Mouse (Mus musculus) lung, adult 18-20 months (tissue): ENCODE results near the gene Rorc.
A peak's percentile ranks its signal among the peaks of the same experiment; 100 is the strongest.

Experiments
- DNase-seq, 2 experiments: peaks; one replicate each; pipeline ENCODE4 v3.0.0; 2022; ENCODE audit warnings: mixed read lengths in 2 of 2

Rorc gene

DNA sequence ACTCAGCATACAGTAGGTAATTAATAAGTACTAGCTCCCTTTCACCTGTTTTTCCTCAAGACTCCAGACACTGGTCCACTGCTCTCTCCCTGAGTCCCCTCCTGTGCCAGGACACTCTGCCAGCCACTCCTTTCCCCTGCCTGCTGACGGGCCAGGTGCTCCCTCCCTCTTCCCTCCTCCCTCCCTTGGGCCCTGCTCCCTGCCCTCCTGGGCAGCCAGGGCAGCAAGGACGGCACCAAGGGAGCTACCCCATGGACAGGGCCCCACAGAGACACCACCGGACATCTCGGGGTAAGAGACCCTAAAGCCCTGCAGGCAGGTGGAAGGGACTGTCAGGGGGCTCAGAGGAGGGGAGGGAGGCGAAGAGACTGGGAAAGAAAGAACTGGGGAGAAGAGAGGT, at the start of gene Rorc:
TSS of gene Rorc (plus strand) at position 154 of the 400 bp plus-strand sequence.
- DNase-seq: peak; percentile 68 to 70

- peak in 1 of 2 experiments; percentile 35 for DNase-seq
These were observed 43.9 kb upstream of the Rorc start for GRCm38 (mm10) chr3:94328681-94329080.

DNA sequence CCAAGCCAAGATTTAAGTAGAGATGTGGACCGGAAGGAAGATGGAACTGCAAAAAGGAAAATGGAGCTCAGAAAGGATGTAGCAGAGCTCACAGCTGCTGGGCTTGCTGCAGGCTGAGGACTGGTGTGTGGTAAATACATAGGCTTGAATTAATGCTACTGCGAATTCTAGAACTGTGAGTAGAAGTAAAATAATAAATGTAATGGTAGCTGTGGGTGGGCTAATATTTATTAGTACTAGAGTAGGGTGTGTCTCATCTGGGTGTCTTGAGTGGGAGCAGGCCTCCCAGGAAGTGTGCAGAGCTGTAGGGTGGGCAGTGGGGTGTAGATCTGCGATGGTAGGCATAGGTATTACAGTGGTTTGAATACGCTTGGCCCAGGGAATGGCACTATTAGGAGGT, 38.2 kb upstream of the Rorc start:
- DNase-seq: no peak

DNA sequence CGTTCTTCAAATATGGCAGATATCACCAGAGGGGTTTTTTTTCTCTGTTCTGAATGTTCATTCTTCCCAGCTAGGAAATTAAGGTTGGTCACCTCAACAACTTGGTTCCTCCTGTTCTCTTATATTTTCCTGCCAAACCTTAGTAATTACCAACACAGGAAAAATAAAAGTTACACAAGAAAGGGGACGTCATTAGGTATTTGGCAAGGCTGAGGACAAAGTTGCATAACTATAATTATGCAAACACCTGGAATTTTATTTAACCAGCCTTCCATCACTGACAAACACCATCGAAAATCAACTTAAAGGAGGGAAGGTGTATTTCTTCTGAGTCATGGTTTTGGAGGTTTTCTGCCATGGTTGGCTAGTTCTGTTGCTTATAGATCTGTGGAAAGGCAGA, 34.1 kb upstream of the Rorc start:
- peak in 1 of 2 experiments; percentile 13 for DNase-seq

DNA sequence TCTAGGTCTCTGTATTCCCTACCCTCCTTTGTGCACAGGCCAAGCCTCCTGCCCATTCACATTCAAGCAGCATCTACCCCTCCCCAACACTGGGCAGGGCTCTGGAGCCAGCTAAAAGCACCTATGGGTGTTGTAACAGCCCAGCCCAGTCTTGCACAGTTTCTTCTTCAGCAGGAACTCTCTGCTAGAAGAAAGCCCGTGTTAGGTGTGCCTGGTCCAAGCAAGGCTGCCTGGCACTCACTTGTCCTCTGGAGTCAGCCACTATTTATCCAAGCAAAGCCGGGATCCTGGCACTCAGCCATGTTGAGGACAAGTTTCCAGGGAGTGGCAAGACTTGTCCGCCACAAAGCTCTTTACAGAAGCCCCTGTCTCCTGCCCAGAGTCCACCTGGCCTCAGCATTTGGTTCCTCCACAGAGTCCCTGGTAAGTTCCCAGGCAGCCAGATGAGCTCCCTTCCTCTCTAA, 30.6 kb upstream of the Rorc start, which contains the start of gene Them5:
TSS of gene Them5 (plus strand) at position 141 of the 464 bp plus-strand sequence.
- DNase-seq: peak; percentile 22 to 53

GRCm38 (mm10) chr3:94342552-94342951, 30.0 kb upstream of the Rorc start:
- DNase-seq: no peak

GRCm38 (mm10) chr3:94344182-94344581, 28.4 kb upstream of the Rorc start:
- DNase-seq: no peak

- no peak for DNase-seq
These were observed 27.7 kb upstream of the Rorc start for GRCm38 (mm10) chr3:94344897-94345296.

DNA sequence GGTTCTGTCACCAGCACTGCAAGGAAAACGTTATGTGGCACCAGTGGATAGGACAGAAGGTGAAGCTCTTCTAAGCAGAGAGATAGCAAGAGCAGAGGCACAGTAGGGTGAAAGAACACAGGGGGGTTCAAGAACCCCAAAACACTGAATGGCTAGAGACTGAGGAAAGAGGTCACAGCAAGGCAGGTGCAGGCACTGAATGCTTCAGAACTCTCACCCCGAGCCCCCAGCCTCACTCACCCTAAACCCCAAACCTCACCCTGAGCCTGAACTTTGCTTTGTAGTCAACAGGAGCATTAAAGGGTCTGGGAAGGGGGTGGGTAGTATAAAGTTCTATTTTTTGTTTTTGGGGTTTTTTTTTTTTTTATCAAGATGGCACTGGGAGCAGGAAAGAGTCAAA, 24.4 kb upstream of the Rorc start:
- no peak for DNase-seq

GRCm38 (mm10) chr3:94360812-94361211, 11.8 kb upstream of the Rorc start:
- DNase-seq: no peak

- DNase-seq: no peak
These were observed 10.5 kb upstream of the Rorc start, which contains the start of gene C2cd4d for GRCm38 (mm10) chr3:94362138-94362537. TSS of gene C2cd4d (plus strand) at chr3:94362438.

GRCm38 (mm10) chr3:94363291-94364153, 9.1 kb upstream of the Rorc start:
- peak in 1 of 2 experiments; percentile 44 for DNase-seq

- DNase-seq: no peak
These were observed 8.5 kb upstream of the Rorc start for GRCm38 (mm10) chr3:94364154-94364526.

DNA sequence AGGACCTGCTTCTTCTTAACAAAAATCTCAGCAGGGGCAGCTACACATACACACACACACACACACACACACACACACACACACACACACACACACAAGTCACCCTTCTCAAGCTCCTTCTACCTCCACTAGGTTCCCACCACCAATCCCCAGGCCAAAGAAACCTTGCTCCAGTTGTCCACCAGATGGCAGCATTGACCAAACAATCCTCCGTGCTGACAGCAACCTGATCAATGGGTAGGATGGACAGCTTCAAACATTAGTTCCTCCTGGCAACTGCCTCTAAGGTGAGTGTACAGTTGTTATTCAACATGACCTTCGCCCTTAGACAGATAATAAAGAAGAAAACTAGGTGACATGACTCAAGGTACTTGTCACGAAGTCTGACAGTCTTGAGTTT, 5.8 kb upstream of the Rorc start:
- peak; percentile 73 to 81 for DNase-seq

GRCm38 (mm10) chr3:94367511-94367910, 5.1 kb upstream of the Rorc start:
- DNase-seq: no peak

DNA sequence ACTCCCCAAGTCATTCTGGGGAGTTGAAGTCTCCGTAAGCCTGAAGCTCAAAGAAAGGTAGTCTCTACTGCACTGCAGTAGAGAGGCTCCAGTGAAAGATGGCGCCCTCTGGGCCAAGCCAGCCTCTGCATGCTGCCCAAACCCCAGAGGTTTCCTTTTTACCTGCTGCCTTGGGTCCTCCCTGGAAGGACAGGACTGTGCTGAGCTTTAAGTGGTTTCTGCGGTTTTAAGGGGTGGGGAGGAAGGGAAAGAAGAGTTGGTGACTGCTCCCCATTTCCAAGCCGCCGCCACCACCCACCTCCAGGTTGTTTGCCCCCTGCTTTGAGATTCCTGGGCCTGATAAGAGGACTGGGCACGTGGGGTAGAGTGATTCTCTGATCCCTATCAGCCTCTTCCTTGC, 4.0 kb upstream of the Rorc start:
- no peak for DNase-seq

DNA sequence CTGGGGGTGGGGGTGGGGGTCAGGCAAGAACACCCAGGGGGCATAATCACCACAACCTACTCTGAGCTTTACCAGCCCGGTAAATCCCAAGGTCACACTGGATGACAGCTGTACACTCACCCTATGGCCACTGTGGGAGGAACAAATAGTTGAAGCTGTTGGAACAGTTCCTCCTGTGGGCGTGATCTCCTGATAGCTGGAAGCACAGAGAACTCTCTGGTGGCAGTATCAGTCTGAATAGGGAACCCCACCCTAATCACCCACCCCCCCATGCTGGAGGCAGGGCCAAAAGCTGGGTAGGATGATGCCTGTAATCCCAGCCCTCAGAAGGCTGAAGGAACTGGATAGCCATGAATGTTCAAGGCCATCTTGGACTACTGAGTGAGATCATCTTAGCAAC, 2.9 kb upstream of the Rorc start:
- DNase-seq: no peak

GRCm38 (mm10) chr3:94371637-94372036, 957 bp upstream of the Rorc start:
- DNase-seq: peak; percentile 91 to 94

DNA sequence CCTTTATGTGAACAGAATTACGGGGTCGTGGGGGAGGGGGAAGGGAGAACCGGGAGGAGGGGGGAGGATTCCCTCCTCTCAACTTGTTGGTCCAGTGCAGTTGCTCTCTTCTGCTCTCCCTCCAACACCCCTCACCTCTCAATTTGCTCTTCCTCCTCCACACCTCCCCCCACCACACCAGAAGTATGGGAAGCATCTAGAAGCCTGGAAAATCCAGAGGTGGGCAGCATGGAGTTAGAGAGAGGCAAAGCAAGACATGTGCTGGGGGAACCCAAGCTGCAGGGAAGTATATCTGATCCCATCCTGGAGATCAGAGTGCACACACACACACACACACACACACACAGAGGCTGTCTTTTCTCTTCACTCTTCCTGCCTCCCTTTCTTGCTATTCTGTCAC, 556 bp upstream of the Rorc start:
- no peak for DNase-seq

GRCm38 (mm10) chr3:94373090-94373489, 496 bp downstream of the Rorc start:
- DNase-seq: peak in 1 of 2 experiments; percentile 27

GRCm38 (mm10) chr3:94373597-94374011, 1.0 kb downstream of the Rorc start:
- peak; percentile 33 for DNase-seq

DNA sequence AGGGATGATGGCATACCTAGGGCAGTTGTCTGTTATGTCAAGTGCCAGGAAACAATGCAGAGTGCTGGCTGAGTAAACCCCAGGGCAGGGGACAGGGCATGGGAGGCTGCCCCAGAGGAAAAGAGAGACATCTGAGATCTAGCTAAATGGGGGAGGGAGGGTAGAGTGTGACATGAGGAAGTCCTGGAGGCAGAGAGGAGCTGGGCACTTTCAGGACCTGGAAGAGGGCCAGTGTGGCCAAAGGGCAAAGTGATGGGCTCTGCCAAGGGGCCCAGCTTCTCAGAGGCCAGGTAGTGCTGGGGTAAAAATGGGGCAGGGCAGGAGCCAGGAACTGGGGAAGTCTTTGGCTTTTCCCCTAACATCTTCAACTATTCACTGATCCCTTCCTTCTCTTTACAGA, 2.0 kb downstream of the Rorc start:
- no peak for DNase-seq

DNA sequence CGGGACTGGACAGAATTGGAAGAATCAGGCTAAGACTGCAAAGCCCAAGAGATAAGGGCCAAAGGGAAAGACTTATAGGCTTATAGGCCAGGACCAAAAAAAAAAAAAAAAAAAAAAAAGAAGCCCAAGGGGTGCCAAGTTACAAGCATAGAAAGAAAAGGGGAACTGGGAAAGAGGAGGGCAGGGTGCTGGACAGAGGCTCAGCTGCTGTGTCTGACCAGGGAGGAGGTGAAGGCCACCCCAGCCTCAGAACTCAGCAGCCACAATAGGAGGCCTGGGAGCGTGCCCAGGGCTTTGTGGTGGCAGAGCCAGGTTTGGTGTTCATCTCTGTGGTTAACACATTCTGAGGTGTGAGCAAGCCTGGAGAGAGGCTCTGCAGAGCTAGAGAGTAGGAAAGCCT, 2.6 kb downstream of the Rorc start:
- no peak for DNase-seq

DNA sequence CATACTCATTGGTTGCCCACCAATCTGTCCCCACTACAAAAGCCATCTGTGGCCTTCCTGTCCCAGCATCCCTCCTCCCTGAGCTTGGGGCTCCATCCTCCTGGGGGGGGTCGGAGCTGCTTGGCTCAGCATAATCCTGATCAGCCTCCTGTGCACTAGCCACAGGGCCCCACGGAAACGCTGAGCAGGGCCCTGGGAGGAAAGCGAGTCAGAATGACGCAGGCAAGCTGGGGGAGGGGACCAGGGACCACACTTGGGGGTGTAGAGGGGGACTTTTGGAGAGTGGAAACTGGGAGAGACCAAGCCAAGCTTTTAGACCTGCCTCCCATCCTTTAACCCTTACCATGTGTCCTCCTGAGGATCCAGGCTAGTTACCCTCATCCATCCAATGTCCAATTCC, 3.3 kb downstream of the Rorc start:
- DNase-seq: no peak
